Mouse (Mus musculus): ENCODE measurements around the gene Calhm6. TPM values are rescaled to one million over a fixed set of nuclear protein-coding genes. Genes with fewer than 3 reads are reported as not detected.

Gene Calhm6
- polyA plus RNA-seq, 1 experiment from 2014 or later, result 0.91 TPM

GRCm38 (mm10) chr10:34139768-34140167 lies 12.0 kb upstream of the Calhm6 start:
- Histone ChIP-seq H3K4me1 (replicated peaks) (no peaks in the 10 kb centered on the region), H3K36me3 (no peaks in the 10 kb centered on the region), H3K4me2 (no peak overlapping the region), H3K9me3 (no peaks in the 10 kb centered on the region), H3K9ac (no peak overlapping the region), H3K27me3 (no peaks in the 10 kb centered on the region), H3K4me3 (no peak overlapping the region), H3K27ac (replicated peaks) (no peak overlapping the region)
- ATAC-seq (ENCODE audit: low FRiP score, low read depth), result no peak
- 75% methylated on average over 4 of the region's 4 CpGs for WGBS

- no peak overlapping the region for H3K4me3 ChIP-seq
- no peak for ATAC-seq (ENCODE audit: low FRiP score, low read depth)
- H3K4me2 ChIP-seq, result no peak overlapping the region
- H3K4me1 ChIP-seq (replicated peaks), result no peaks in the 10 kb centered on the region
- WGBS, result 68% methylated on average over 6 of the region's 6 CpGs
- no peaks in the 10 kb centered on the region for H3K27me3 ChIP-seq
- no peak overlapping the region for H3K9ac ChIP-seq
- no peaks in the 10 kb centered on the region for H3K36me3 ChIP-seq
- H3K9me3 ChIP-seq, result no peaks in the 10 kb centered on the region
- no peak overlapping the region for H3K27ac ChIP-seq (replicated peaks)
Measured at GRCm38 (mm10) chr10:34138027-34138426, 10.2 kb upstream of the Calhm6 start.

GRCm38 (mm10) chr10:34136432-34136831 lies 8.6 kb upstream of the Calhm6 start:
- Histone ChIP-seq H3K27me3 (no peaks in the 10 kb centered on the region), H3K4me2 (no peak overlapping the region), H3K4me3 (no peak overlapping the region), H3K36me3 (no peaks in the 10 kb centered on the region), H3K4me1 (replicated peaks) (no peaks in the 10 kb centered on the region), H3K27ac (replicated peaks) (no peak overlapping the region), H3K9me3 (no peaks in the 10 kb centered on the region), H3K9ac (no peak overlapping the region)
- whole genome bisulfite sequencing, result 15% methylated on average over 6 of the region's 6 CpGs
- ATAC-seq (ENCODE audit: low FRiP score, low read depth), result no peak

GRCm38 (mm10) chr10:34131356-34131755 lies 3.6 kb upstream of the Calhm6 start:
- H3K4me1 ChIP-seq (replicated peaks), result 0 out of 2 replicates have a peak, but pooled peaks cover 4% of the 10 kb centered on the region
- no peak overlapping the region for H3K4me3 ChIP-seq
- 86% methylated on average over 2 of the region's 2 CpGs for WGBS
- H3K4me2 ChIP-seq, result no peak overlapping the region
- no peaks in the 10 kb centered on the region for H3K36me3 ChIP-seq
- no peaks in the 10 kb centered on the region for H3K9me3 ChIP-seq
- H3K27ac ChIP-seq (replicated peaks), result no peak overlapping the region
- H3K27me3 ChIP-seq, result no peaks in the 10 kb centered on the region
- no peak overlapping the region for H3K9ac ChIP-seq
- ATAC-seq (ENCODE audit: low FRiP score, low read depth), result no peak

GRCm38 (mm10) chr10:34128391-34128790 lies 607 bp upstream of the Calhm6 start:
- ATAC-seq (ENCODE audit: low FRiP score, low read depth), result no peak
- H3K27me3 ChIP-seq, result no peaks in the 10 kb centered on the region
- H3K27ac ChIP-seq (replicated peaks), result no peak overlapping the region
- no peaks in the 10 kb centered on the region for H3K36me3 ChIP-seq
- WGBS, result 88% methylated on average over 6 of the region's 6 CpGs
- 0 out of 2 replicates have a peak, but pooled peaks cover 4% of the 10 kb centered on the region for H3K4me1 ChIP-seq (replicated peaks)
- no peak overlapping the region for H3K4me3 ChIP-seq
- H3K9me3 ChIP-seq, result no peaks in the 10 kb centered on the region
- no peak overlapping the region for H3K9ac ChIP-seq
- H3K4me2 ChIP-seq, result no peak overlapping the region

GRCm38 (mm10) chr10:34118421-34118820 lies 9.4 kb downstream of the Calhm6 start:
- H3K36me3 ChIP-seq, result no peaks in the 10 kb centered on the region
- no peak overlapping the region for H3K4me3 ChIP-seq
- no peak for ATAC-seq (ENCODE audit: low FRiP score, low read depth)
- no peaks in the 10 kb centered on the region for H3K4me1 ChIP-seq (replicated peaks)
- WGBS, result 84% methylated on average over 2 of the region's 2 CpGs
- no peak overlapping the region for H3K4me2 ChIP-seq
- H3K27me3 ChIP-seq, result no peaks in the 10 kb centered on the region
- no peak overlapping the region for H3K9ac ChIP-seq
- no peak overlapping the region for H3K27ac ChIP-seq (replicated peaks)
- H3K9me3 ChIP-seq, result no peaks in the 10 kb centered on the region

- Histone ChIP-seq H3K27ac (replicated peaks) (no peak overlapping the region), H3K36me3 (no peaks in the 10 kb centered on the region), H3K9me3 (no peaks in the 10 kb centered on the region), H3K4me3 (no peak overlapping the region), H3K4me1 (replicated peaks) (no peaks in the 10 kb centered on the region), H3K27me3 (no peaks in the 10 kb centered on the region), H3K9ac (no peak overlapping the region), H3K4me2 (no peak overlapping the region)
- ATAC-seq (ENCODE audit: low FRiP score, low read depth), result no peak
Measured at GRCm38 (mm10) chr10:34117770-34118169, 10.0 kb downstream of the Calhm6 start.

GRCm38 (mm10) chr10:34117131-34117530 lies 10.7 kb downstream of the Calhm6 start:
- no peaks in the 10 kb centered on the region for H3K27me3 ChIP-seq
- no peaks in the 10 kb centered on the region for H3K9me3 ChIP-seq
- no peak overlapping the region for H3K4me3 ChIP-seq
- H3K36me3 ChIP-seq, result no peaks in the 10 kb centered on the region
- no peak overlapping the region for H3K27ac ChIP-seq (replicated peaks)
- 76% methylated on average over 3 of the region's 3 CpGs for WGBS
- no peak overlapping the region for H3K9ac ChIP-seq
- no peak for ATAC-seq (ENCODE audit: low FRiP score, low read depth)
- no peaks in the 10 kb centered on the region for H3K4me1 ChIP-seq (replicated peaks)
- H3K4me2 ChIP-seq, result no peak overlapping the region

- Histone ChIP-seq H3K27ac (replicated peaks) (no peak overlapping the region), H3K4me1 (replicated peaks) (no peaks in the 10 kb centered on the region), H3K36me3 (no peaks in the 10 kb centered on the region), H3K27me3 (no peaks in the 10 kb centered on the region), H3K9ac (no peak overlapping the region), H3K4me2 (no peak overlapping the region), H3K9me3 (no peaks in the 10 kb centered on the region), H3K4me3 (no peak overlapping the region)
- no peak for ATAC-seq (ENCODE audit: low FRiP score, low read depth)
- 79% methylated on average over 4 of the region's 4 CpGs for WGBS
Measured at GRCm38 (mm10) chr10:34111964-34112738, 15.6 kb downstream of the Calhm6 start.

GRCm38 (mm10) chr10:34110863-34111465 lies 16.8 kb downstream of the Calhm6 start:
- Histone ChIP-seq H3K4me1 (replicated peaks) (no peaks in the 10 kb centered on the region), H3K36me3 (no peaks in the 10 kb centered on the region), H3K4me2 (no peak overlapping the region), H3K27ac (replicated peaks) (no peak overlapping the region), H3K4me3 (no peak overlapping the region), H3K9me3 (no peaks in the 10 kb centered on the region), H3K9ac (no peak overlapping the region), H3K27me3 (no peaks in the 10 kb centered on the region)
- ATAC-seq (ENCODE audit: low FRiP score, low read depth), result no peak
- 86% methylated on average over 13 of the region's 13 CpGs for WGBS

- Histone ChIP-seq H3K4me2 (peak within 1 kb of the TSS; percentile 45), H3K27me3 (no peaks in the 10 kb centered on the region), H3K9ac (no peak within 1 kb of the TSS), H3K9me3 (no peaks in the 10 kb centered on the region), H3K36me3 (no peaks in the 10 kb centered on the region), H3K27ac (replicated peaks) (no peak within 1 kb of the TSS), H3K4me1 (replicated peaks) (no peaks in the 10 kb centered on the region), H3K4me3 (peak within 1 kb of the TSS; percentile 21)
- WGBS, result 30% methylated on average over 9 of the region's 9 CpGs
- ATAC-seq (ENCODE audit: low FRiP score, low read depth), result peak; percentile 73; the same call in 1 of the 2 replicates
Measured at GRCm38 (mm10) chr10:34096418-34096883, 31.3 kb downstream of the Calhm6 start, which contains the start of gene Calhm5. Calhm5 (minus strand) TSS chr10:34096519.

- ATAC-seq (ENCODE audit: low FRiP score, low read depth), result 0 out of 2 replicates have a peak, but pooled peaks have one; percentile 27
- 61% methylated on average over 12 of the region's 12 CpGs for WGBS
- Histone ChIP-seq H3K27me3 (no peaks in the 10 kb centered on the region), H3K4me1 (replicated peaks) (no peaks in the 10 kb centered on the region), H3K9ac (no peak overlapping the region), H3K27ac (replicated peaks) (no peak overlapping the region), H3K4me2 (peak overlapping the region; percentile 45), H3K9me3 (no peaks in the 10 kb centered on the region), H3K36me3 (no peaks in the 10 kb centered on the region), H3K4me3 (peak overlapping the region; percentile 21)
Measured at GRCm38 (mm10) chr10:34095964-34096363, 31.8 kb downstream of the Calhm6 start.
